In genomic region chr9:74912619-74913376, GRCm38 (mm10) we compare ENCODE assay signal across 14 mouse cellular contexts. TPM values are rescaled to one million over a fixed set of nuclear protein-coding genes. Genes with fewer than 3 reads are reported as not detected.
A peak's percentile ranks its signal among the peaks of the same experiment; 100 is the strongest.
DNase-seq lines count a peak whose midpoint lies in the region; ATAC-seq and TF ChIP-seq lines count a peak whose summit lies in the region.
"Had no signal": no experiment of that assay in that cellular context is flagged by ENCODE, and none has a peak within 500 bp of the region (broad histone marks: within the 10 kb centered on the region; RNA-seq: fewer than 3 reads in every experiment).

No protein-coding gene starts in this region.

- no peak for TF ChIP-seq POLR2A in CH12.LX (IDR thresholded peaks at IDR 0.05; ENCODE audit: low read depth, low read length)

- H3K4me1 ChIP-seq in CH12.LX (ENCODE audit: control insufficient read depth in 1 of 2, insufficient read depth in 2 of 2), result peaks cover 11 to 14% of the 10 kb centered on the region in 2 experiments; a peak in 3 of 4 replicates
- H3K4me1 ChIP-seq in forebrain, embryonic 15.5 days, result peaks cover 13% of the 10 kb centered on the region
- peaks cover 7% of the 10 kb centered on the region; the same call in 1 of the 2 replicates for H3K4me1 ChIP-seq in limb, embryonic 15.5 days
- H3K4me1 ChIP-seq: hindbrain, embryonic 10.5 days had no signal

- DNase-seq in gastrocnemius, postnatal 25 days, result peak; percentile 9
- no peak for DNase-seq in gastrocnemius, postnatal 14 days
- DNase-seq in CH12.LX (ENCODE audit: extremely low read depth) (no peak), liver (no peak)
- no peak for DNase-seq in cerebellum, postnatal 36 days
- DNase-seq in heart, postnatal 4 days, result no peak
- DNase-seq: cerebellum, adult 9-10 months; kidney, adult 18-20 months had no signal

- H3K27me3 ChIP-seq in CH12.LX (replicated peaks), result no peaks in the 10 kb centered on the region
- H3K27me3 ChIP-seq in forebrain, embryonic 15.5 days, result no peaks in the 10 kb centered on the region
- no peaks in the 10 kb centered on the region; the same call in 1 of the 2 replicates for H3K27me3 ChIP-seq in limb, embryonic 15.5 days
- H3K27me3 ChIP-seq: embryonic facial prominence, embryonic 13.5 days had no signal

- no peak overlapping the region for H3K4me3 ChIP-seq in CH12.LX (replicated peaks in 1 of 3; ENCODE audit: low read depth in 2 of 3, low read length in 2 of 3, poor library complexity in 1 of 3)
- H3K4me3 ChIP-seq in forebrain, embryonic 15.5 days, result no peak overlapping the region
- H3K4me3 ChIP-seq in limb, embryonic 15.5 days, result no peak overlapping the region
- H3K4me3 ChIP-seq: embryonic facial prominence, embryonic 13.5 days; hindbrain, embryonic 10.5 days; midbrain, embryonic 10.5 days had no signal

- no peak overlapping the region for H3K27ac ChIP-seq in CH12.LX (ENCODE audit: insufficient read depth, low read depth)
- H3K27ac ChIP-seq in forebrain, embryonic 15.5 days (replicated peaks), result no peak overlapping the region
- no peak overlapping the region for H3K27ac ChIP-seq in limb, embryonic 15.5 days
- H3K27ac ChIP-seq: embryonic facial prominence, embryonic 13.5 days; hindbrain, embryonic 10.5 days had no signal

- no peak overlapping the region for H3K9ac ChIP-seq in CH12.LX (ENCODE audit: insufficient read depth, low read depth)
- no peak overlapping the region for H3K9ac ChIP-seq in forebrain, embryonic 15.5 days (replicated peaks)
- H3K9ac ChIP-seq in limb, embryonic 15.5 days, result no peak overlapping the region
- H3K9ac ChIP-seq: embryonic facial prominence, embryonic 13.5 days had no signal

- H3K4me2 ChIP-seq in CH12.LX (ENCODE audit: insufficient read depth, low read depth, poor library complexity, severe bottlenecking), result no peak overlapping the region
- no peak overlapping the region for H3K4me2 ChIP-seq in forebrain, embryonic 15.5 days (replicated peaks)
- H3K4me2 ChIP-seq in limb, embryonic 15.5 days, result no peak overlapping the region
- H3K4me2 ChIP-seq: embryonic facial prominence, embryonic 13.5 days; heart, embryonic 11.5 days had no signal

- H3K9me3 ChIP-seq in CH12.LX (replicated peaks; ENCODE audit: low read length), result peaks cover 8% of the 10 kb centered on the region
- 0 out of 2 replicates have a peak, but pooled peaks cover 8% of the 10 kb centered on the region for H3K9me3 ChIP-seq in forebrain, embryonic 15.5 days
- H3K9me3 ChIP-seq in limb, embryonic 15.5 days, result no peaks in the 10 kb centered on the region

- no peaks in the 10 kb centered on the region for H3K36me3 ChIP-seq in CH12.LX (replicated peaks in 1 of 2; ENCODE audit: control insufficient read depth in 1 of 2, insufficient read depth in 1 of 2, low read length in 1 of 2)
- H3K36me3 ChIP-seq in forebrain, embryonic 15.5 days, result no peaks in the 10 kb centered on the region
- no peaks in the 10 kb centered on the region for H3K36me3 ChIP-seq in limb, embryonic 15.5 days
- H3K36me3 ChIP-seq: embryonic facial prominence, embryonic 13.5 days; hindbrain, embryonic 10.5 days; midbrain, embryonic 10.5 days had no signal

- no peaks in the 10 kb centered on the region for H3K79me2 ChIP-seq in CH12.LX (replicated peaks; ENCODE audit: control insufficient read depth, extremely low read depth, insufficient read depth, poor library complexity, severe bottlenecking)

- intact Hi-C loops in gastrocnemius, postnatal 14 days (cut with DNase I; ENCODE audit: low total_unique reads), result no loop called here

- TF ChIP-seq EP300 in CH12.LX (IDR thresholded peaks at IDR 0.05; ENCODE audit: low read length), result no peak

- peak; percentile 88 for ATAC-seq in forebrain, embryonic 15.5 days (replicated peaks)
- 0 out of 2 replicates have a peak, but pooled peaks have one; percentile 35 for ATAC-seq in limb, embryonic 15.5 days (ENCODE audit: insufficient number of reproducible peaks, low FRiP score, low TSS enrichment, low read depth)

- dilution Hi-C loops in CH12.LX (cut with MboI; ENCODE audit: extremely low pct_ligation_motif_present, extremely low pct_unique_long_range_greater_than_20kb, low sequenced_read_pairs), result no loop called here

- 41% methylated on average over 19 of the region's 19 CpGs for WGBS in forebrain, embryonic 15.5 days
- WGBS in limb, embryonic 15.5 days, result 29% methylated on average over 19 of the region's 19 CpGs

- TF ChIP-seq CTCF in CH12.LX (conservative IDR thresholded peaks at IDR 0.05 in 1 of 2, IDR thresholded peaks at IDR 0.05 in 1 of 2; ENCODE audit: low read depth in 2 of 2, low read length in 2 of 2), result no peak

- no peak for TF ChIP-seq RAD21 in CH12.LX (IDR thresholded peaks at IDR 0.05; ENCODE audit: low read depth, low read length)

- in situ Hi-C loops in CH12.LX (cut with MboI; ENCODE audit: low pct_ligation_motif_present, low pct_unique_long_range_greater_than_20kb, low sequenced_read_pairs), result no loop called here

TF ChIP-seq in CH12.LX, 34 proteins besides CTCF, POLR2A, EP300 and RAD21:
- TF ChIP-seq BHLHE40 (IDR thresholded peaks at IDR 0.05; ENCODE audit: low read depth, low read length) (peak; percentile 5; the same call in 1 of the 2 replicates), TCF12 (IDR thresholded peaks at IDR 0.05; ENCODE audit: low read depth, low read length) (peak; percentile 39; the same call in 1 of the 2 replicates), NRF1 (IDR thresholded peaks at IDR 0.05; ENCODE audit: low read depth, low read length) (no peak)

RNA-seq across cellular contexts. Expression of gene Fam214a, which starts 39.9 kb away (rescaled TPM):
- total RNA-seq in gastrocnemius, postnatal 25 days (2021), result 10 to 100 TPM; 17.1 to 25.6 TPM
- 10 to 100 TPM; 21.3 to 31.1 TPM for total RNA-seq in gastrocnemius, postnatal 14 days (2021)
- total RNA-seq in CH12.LX (2012; rRNA removed) (8.3 and 8.6 TPM in 2 replicates), CH12.LX (2014; rRNA removed) (4.6 and 6.2 TPM in 2 replicates)
- polyA plus RNA-seq in CH12.LX (2012; ENCODE audit: insufficient read length, low read depth), result 7.0 and 7.7 TPM in 2 replicates
- 28.9 and 29.8 TPM in 2 replicates for polyA plus RNA-seq in forebrain, embryonic 15.5 days (2015; fragmentation: Nextera tagmentation; extraction: Ambion mirVana)
- 11.1 and 11.3 TPM in 2 replicates for polyA plus RNA-seq in limb, embryonic 15.5 days (2015; fragmentation: Nextera tagmentation; extraction: Ambion mirVana)
- 10 to 100 TPM; 13.3 to 15.9 TPM for total RNA-seq in heart, postnatal 4 days (2021)

RNA-seq across cellular contexts. Expression of gene Onecut1, which starts 51.1 kb away (rescaled TPM):
- total RNA-seq in gastrocnemius, postnatal 25 days (2021), result not detected
- total RNA-seq in gastrocnemius, postnatal 14 days (2021), result not detected
- total RNA-seq in CH12.LX (2012; rRNA removed) (not detected in 2 replicates), CH12.LX (2014; rRNA removed) (not detected in 2 replicates)
- polyA plus RNA-seq in CH12.LX (2012; ENCODE audit: insufficient read length, low read depth), result not detected in 2 replicates
- 0.47 and 1.3 TPM in 2 replicates for polyA plus RNA-seq in forebrain, embryonic 15.5 days (2015; fragmentation: Nextera tagmentation; extraction: Ambion mirVana)
- 0.04 TPM in 1 of 2 replicates, not detected in the other for polyA plus RNA-seq in limb, embryonic 15.5 days (2015; fragmentation: Nextera tagmentation; extraction: Ambion mirVana)
- not detected for total RNA-seq in heart, postnatal 4 days (2021)
- polyA plus RNA-seq: embryonic facial prominence, embryonic 13.5 days had no signal
